Mouse (Mus musculus): ENCODE data around the gene Zpr1. TPM values are rescaled to one million over a fixed set of nuclear protein-coding genes. Genes with fewer than 3 reads are reported as not detected.
A peak's percentile ranks its signal among the peaks of the same experiment; 100 is the strongest.

Zpr1 gene
- total and polyA plus RNA-seq, 2 experiments from 2014 or later = 22.2 to 23.6 TPM

DNA sequence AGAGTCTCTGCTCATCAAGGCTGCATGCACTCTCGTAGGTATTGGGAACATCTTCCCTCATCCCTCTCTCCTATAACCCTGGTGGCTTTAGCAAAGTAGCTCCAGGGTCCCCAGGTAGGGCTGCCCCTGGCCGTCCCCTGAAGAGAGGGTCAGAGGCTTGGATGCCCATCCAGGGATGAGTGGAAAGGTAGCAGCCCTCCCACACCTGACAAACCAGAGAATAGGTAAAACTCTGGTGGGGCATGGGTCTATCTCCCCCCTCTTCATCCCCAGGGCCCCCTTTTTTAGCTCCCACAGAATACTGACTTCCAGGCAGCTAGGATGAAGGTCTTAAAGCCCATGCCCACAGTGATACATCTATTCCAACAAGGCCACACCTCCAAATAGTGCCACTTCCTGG lies 47.6 kb downstream of the Zpr1 start:
- H3K36me3 ChIP-seq (replicated peaks; ENCODE audit: control insufficient read depth, insufficient read depth, low read length) = no peaks in the 10 kb centered on the region
- no peak overlapping the region for H3K27ac ChIP-seq (ENCODE audit: low read depth)
- no peaks in the 10 kb centered on the region for H3K9me3 ChIP-seq (replicated peaks; ENCODE audit: control insufficient read depth, low read length)
- no peaks in the 10 kb centered on the region for H3K4me1 ChIP-seq (ENCODE audit: control insufficient read depth, insufficient read depth)
- no peak overlapping the region for H3K9ac ChIP-seq (replicated peaks; ENCODE audit: low read depth, low read length)
- no peaks in the 10 kb centered on the region for H3K27me3 ChIP-seq (ENCODE audit: control insufficient read depth, insufficient read depth, low read length)
- WGBS = 79% methylated on average over 2 of the region's 2 CpGs
- DNase-seq (ENCODE audit: low spot score) (no peak), ATAC-seq (ENCODE audit: insufficient read depth, low read depth) (no peak)
- TF ChIP-seq CTCF (IDR thresholded peaks at IDR 0.05; ENCODE audit: low read depth) (no peak), EP300 (IDR thresholded peaks at IDR 0.05; ENCODE audit: low read depth) (no peak)
- H3K4me3 ChIP-seq (ENCODE audit: low read depth, low read length) = no peak overlapping the region
- no peak overlapping the region for H3K4me2 ChIP-seq (ENCODE audit: low read depth, low read length)

DNA sequence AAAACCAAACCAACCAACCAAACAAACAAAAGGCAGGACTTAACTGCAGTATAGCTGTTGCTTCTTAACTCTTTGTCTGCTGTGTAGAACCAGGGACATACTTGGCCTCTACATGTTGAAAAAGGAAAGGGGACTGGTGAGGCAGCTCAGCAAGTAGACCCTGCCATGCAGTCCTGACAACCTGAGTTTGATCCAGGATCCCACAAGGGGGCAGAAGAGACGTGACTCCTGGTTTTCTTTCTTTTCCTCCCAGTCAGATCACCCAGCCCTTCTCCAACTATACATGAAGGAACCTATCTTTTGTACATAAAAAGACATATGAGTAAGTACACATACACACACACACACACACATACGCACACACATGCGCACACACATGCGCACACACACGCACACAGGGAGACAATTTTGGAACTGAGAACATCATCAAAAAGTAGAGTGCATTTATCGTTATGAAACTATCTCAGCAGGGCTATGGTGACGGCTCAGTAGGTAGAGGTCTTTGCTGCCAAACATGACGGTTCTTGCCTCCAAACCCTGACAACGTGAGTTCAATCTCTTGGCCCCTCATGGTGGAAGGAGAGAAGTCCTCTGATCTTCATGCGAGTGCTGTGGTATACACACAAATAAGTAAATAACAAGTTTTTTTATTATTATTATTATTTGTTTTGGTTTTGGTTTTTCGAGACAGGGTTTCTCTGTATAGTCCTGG lies 54.0 kb downstream of the Zpr1 start:
- no peak for ATAC-seq (ENCODE audit: insufficient read depth, low read depth)
- no peak for DNase-seq (ENCODE audit: low spot score)
- Histone ChIP-seq H3K4me1 (ENCODE audit: control insufficient read depth, insufficient read depth) (peaks cover 10% of the 10 kb centered on the region; the same call in 1 of the 2 replicates), H3K9ac (replicated peaks; ENCODE audit: low read depth, low read length) (no peak overlapping the region), H3K36me3 (replicated peaks; ENCODE audit: control insufficient read depth, insufficient read depth, low read length) (no peaks in the 10 kb centered on the region), H3K4me2 (ENCODE audit: low read depth, low read length) (no peak overlapping the region), H3K4me3 (ENCODE audit: low read depth, low read length) (no peak overlapping the region), H3K27ac (ENCODE audit: low read depth) (no peak overlapping the region), H3K9me3 (replicated peaks; ENCODE audit: control insufficient read depth, low read length) (no peaks in the 10 kb centered on the region), H3K27me3 (ENCODE audit: control insufficient read depth, insufficient read depth, low read length) (no peaks in the 10 kb centered on the region)
- TF ChIP-seq CTCF (IDR thresholded peaks at IDR 0.05; ENCODE audit: low read depth) (no peak), EP300 (IDR thresholded peaks at IDR 0.05; ENCODE audit: low read depth) (no peak)
- WGBS = 89% methylated on average over 11 of the region's 11 CpGs

DNA sequence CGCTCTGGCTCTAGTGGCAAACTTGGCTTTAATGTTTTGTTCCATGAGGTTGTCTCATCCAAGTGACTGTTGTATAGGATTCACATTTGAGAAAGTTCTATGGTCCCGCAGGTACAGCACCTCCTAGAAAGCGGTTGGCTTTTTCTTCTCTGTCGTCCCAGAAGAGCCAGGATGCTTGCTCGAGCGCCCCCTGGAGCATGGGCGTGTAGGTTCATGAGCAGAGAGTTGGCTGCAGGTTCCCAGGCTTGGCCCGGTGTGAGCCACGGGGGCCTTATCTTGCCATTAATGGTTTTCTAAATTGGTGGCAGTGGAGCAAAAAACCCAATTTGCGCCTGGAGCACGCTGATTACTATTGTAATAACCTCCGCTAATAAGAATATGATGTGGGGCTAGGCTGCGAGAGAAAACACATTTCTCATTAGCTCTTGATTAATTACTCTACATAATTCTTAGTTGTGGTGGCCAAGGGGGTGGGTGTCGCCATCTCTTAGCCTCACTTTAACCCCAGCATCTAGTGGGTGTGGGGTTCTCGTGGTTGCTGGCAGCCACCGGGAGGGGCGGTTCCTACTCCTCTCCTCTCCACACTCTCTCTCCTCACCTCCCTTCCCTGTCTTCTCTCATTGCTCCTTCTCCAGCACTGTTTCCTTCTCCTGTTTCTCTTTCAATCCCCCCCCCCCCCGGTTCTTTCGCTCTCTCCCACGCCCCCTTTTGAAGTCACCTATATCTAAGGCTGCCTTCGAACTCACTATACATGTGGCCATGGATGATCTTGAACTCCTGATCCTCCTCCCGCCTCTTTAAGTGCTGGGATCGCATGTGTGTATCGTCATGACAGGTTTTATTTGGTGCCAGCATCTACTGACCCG lies 55.1 kb downstream of the Zpr1 start:
- H3K36me3 ChIP-seq (replicated peaks; ENCODE audit: control insufficient read depth, insufficient read depth, low read length) = no peaks in the 10 kb centered on the region
- no peak for ATAC-seq (ENCODE audit: insufficient read depth, low read depth)
- peak overlapping the region; percentile 38 for H3K4me3 ChIP-seq (ENCODE audit: low read depth, low read length)
- H3K9ac ChIP-seq (replicated peaks; ENCODE audit: low read depth, low read length) = peak overlapping the region; percentile 42; the same call in 1 of the 2 replicates
- H3K27me3 ChIP-seq (ENCODE audit: control insufficient read depth, insufficient read depth, low read length) = no peaks in the 10 kb centered on the region
- 77% methylated on average over 25 of the region's 25 CpGs for WGBS
- peaks cover 10% of the 10 kb centered on the region; the same call in 1 of the 2 replicates for H3K4me1 ChIP-seq (ENCODE audit: control insufficient read depth, insufficient read depth)
- no peak overlapping the region for H3K27ac ChIP-seq (ENCODE audit: low read depth)
- DNase-seq (ENCODE audit: low spot score) = no peak
- peak overlapping the region; percentile 64 for H3K4me2 ChIP-seq (ENCODE audit: low read depth, low read length)
- TF ChIP-seq EP300 (IDR thresholded peaks at IDR 0.05; ENCODE audit: low read depth) (no peak), CTCF (IDR thresholded peaks at IDR 0.05; ENCODE audit: low read depth) (no peak; the same call in 1 of the 2 replicates)
- H3K9me3 ChIP-seq (replicated peaks; ENCODE audit: control insufficient read depth, low read length) = no peaks in the 10 kb centered on the region

DNA sequence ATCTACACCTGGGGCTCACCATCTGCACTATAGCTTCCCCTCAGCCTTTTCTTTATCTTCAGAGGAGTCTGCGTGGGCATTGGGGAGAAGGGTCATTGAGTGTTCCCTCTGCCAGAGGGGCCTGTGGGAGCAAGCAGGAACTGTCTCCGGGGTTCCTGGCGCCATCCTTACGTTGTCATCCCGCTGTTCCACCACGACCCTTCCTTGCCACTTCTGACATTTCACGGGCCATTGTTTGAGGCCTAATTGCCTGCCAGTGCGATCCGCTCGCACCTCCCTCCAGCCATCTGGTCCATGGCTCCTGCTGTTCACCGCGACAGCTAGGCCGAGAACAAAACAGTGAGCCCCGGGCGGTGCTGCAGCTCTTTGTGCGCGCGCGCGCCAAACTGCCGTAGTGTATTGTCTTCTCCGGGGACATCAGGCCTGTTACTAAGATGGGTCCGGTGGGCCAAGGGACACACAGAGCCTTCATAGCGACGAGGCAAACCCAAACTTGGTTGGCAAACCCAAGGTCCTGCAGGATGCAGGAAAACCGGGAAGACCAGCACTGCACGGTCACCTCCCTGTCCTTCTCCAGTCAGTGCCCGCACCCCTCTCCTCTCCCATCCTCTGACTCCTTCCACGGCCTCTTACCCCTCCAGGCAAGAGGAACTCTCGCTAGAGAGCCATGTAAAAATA lies 55.8 kb downstream of the Zpr1 start:
- Histone ChIP-seq H3K27ac (ENCODE audit: low read depth) (peak overlapping the region; percentile 27; the same call in 1 of the 2 replicates), H3K9ac (replicated peaks; ENCODE audit: low read depth, low read length) (peak overlapping the region; percentile 42), H3K36me3 (replicated peaks; ENCODE audit: control insufficient read depth, insufficient read depth, low read length) (no peaks in the 10 kb centered on the region), H3K4me1 (ENCODE audit: control insufficient read depth, insufficient read depth) (peaks cover 10% of the 10 kb centered on the region; the same call in 1 of the 2 replicates), H3K4me2 (ENCODE audit: low read depth, low read length) (peak overlapping the region; percentile 64), H3K9me3 (replicated peaks; ENCODE audit: control insufficient read depth, low read length) (no peaks in the 10 kb centered on the region), H3K27me3 (ENCODE audit: control insufficient read depth, insufficient read depth, low read length) (no peaks in the 10 kb centered on the region), H3K4me3 (ENCODE audit: low read depth, low read length) (peak overlapping the region; percentile 38)
- ATAC-seq (ENCODE audit: insufficient read depth, low read depth) (peak; percentile 37), DNase-seq (ENCODE audit: low spot score) (no peak)
- TF ChIP-seq CTCF (IDR thresholded peaks at IDR 0.05; ENCODE audit: low read depth) (no peak), EP300 (IDR thresholded peaks at IDR 0.05; ENCODE audit: low read depth) (no peak)
- WGBS = 8% methylated on average over 30 of the region's 30 CpGs

DNA sequence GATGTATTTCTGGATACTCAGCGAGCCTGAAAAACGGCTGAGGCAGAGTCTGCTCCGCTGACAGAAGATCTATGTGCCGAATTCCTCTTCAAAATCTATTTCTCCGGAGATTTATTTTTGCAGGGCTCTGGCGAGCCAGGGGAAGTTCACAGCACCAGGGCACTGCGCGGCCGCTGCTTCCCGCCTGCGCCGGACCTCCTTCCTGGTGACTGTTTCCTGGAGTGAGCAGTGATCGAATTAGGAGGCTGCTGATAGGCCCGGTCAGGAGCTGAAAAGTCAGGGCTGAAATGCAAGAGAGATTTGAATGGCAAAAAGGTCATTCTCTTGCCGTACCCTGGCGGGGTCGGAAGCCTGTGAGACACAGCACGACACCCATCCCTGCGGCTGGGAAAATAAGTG lies 56.4 kb downstream of the Zpr1 start:
- H3K27me3 ChIP-seq (ENCODE audit: control insufficient read depth, insufficient read depth, low read length) = 0 out of 2 replicates have a peak, but pooled peaks cover 3% of the 10 kb centered on the region
- peak overlapping the region; percentile 42 for H3K9ac ChIP-seq (replicated peaks; ENCODE audit: low read depth, low read length)
- TF ChIP-seq EP300 (IDR thresholded peaks at IDR 0.05; ENCODE audit: low read depth) (no peak), CTCF (IDR thresholded peaks at IDR 0.05; ENCODE audit: low read depth) (no peak)
- peak overlapping the region; percentile 27; the same call in 1 of the 2 replicates for H3K27ac ChIP-seq (ENCODE audit: low read depth)
- no peaks in the 10 kb centered on the region for H3K36me3 ChIP-seq (replicated peaks; ENCODE audit: control insufficient read depth, insufficient read depth, low read length)
- peak overlapping the region; percentile 64 for H3K4me2 ChIP-seq (ENCODE audit: low read depth, low read length)
- H3K4me3 ChIP-seq (ENCODE audit: low read depth, low read length) = peak overlapping the region; percentile 38
- DNase-seq (ENCODE audit: low spot score) = no peak
- ATAC-seq (ENCODE audit: insufficient read depth, low read depth) = peak; percentile 68
- H3K9me3 ChIP-seq (replicated peaks; ENCODE audit: control insufficient read depth, low read length) = no peaks in the 10 kb centered on the region
- 4% methylated on average over 19 of the region's 19 CpGs for WGBS
- peaks cover 10% of the 10 kb centered on the region; the same call in 1 of the 2 replicates for H3K4me1 ChIP-seq (ENCODE audit: control insufficient read depth, insufficient read depth)
